10 mouse cellular contexts compared by ENCODE assay signal in the genomic region with DNA sequence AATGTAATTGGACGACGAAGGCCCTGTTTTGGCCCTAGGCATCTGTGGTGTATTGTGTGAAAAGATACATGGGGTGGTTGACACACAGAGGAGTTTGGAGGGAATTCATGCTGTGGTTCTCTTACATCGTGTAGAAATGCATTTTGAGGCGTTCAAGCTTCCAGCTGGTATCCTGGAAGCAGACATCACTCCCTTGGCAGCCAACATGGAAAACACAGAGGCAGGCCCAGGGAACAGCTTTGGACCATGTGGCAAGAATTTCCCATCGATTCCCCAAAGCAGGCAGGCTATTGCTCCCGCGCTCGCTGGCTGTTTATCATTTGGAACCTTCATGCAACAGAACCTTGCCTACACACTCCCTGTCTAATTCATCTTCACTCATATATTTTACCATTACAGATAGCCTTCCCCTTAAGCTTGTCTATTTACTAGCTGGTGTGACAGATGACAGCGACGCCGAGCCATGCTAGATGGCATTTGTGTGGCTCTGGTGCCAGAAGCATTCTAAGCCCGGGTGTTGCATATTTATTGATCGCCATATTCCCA.
DNase-seq lines count a peak whose midpoint lies in the region; ATAC-seq lines count a peak whose summit lies in the region.
"Had no signal": no experiment of that assay in that cellular context is flagged by ENCODE, and none has a peak within 500 bp of the region (broad histone marks: within the 10 kb centered on the region; RNA-seq: fewer than 3 reads in every experiment).

No protein-coding gene starts in this region.

- intact Hi-C loops in heart, postnatal 10 days (cut with DNase I) = no loop called here

- H3K4me1 ChIP-seq in heart, embryonic 10.5 days = no peaks in the 10 kb centered on the region
- H3K4me1 ChIP-seq in forebrain, embryonic 16.5 days (replicated peaks; ENCODE audit: control insufficient read depth, insufficient read depth, low read length) = peaks cover 21% of the 10 kb centered on the region
- H3K4me1 ChIP-seq: limb, embryonic 12.5 days had no signal

- peak; percentile 17 to 19 for DNase-seq in heart, postnatal 10 days
- no peak for DNase-seq in heart, embryonic 10.5 days (ENCODE audit: low spot score)
- DNase-seq in layer of hippocampus, adult 9-11 months = peak; percentile 89
- DNase-seq in right cerebral cortex, adult 18-20 months = peak; percentile 26
- no peak for DNase-seq in adrenal gland, adult (ENCODE audit: inconsistent age in 2 of 2, low spot score in 1 of 2)
- no peak for DNase-seq in thymus, postnatal 4 days
- DNase-seq: gastrocnemius, postnatal 25 days had no signal

- H3K9me3 ChIP-seq in heart, embryonic 10.5 days = no peaks in the 10 kb centered on the region
- no peaks in the 10 kb centered on the region for H3K9me3 ChIP-seq in forebrain, embryonic 16.5 days (ENCODE audit: control insufficient read depth, low read length)
- H3K9me3 ChIP-seq: limb, embryonic 12.5 days had no signal

- no peaks in the 10 kb centered on the region for H3K36me3 ChIP-seq in heart, embryonic 10.5 days
- H3K36me3 ChIP-seq in forebrain, embryonic 16.5 days (ENCODE audit: control insufficient read depth, insufficient read depth) = no peaks in the 10 kb centered on the region
- H3K36me3 ChIP-seq: limb, embryonic 12.5 days had no signal

- no peaks in the 10 kb centered on the region for H3K27me3 ChIP-seq in heart, embryonic 10.5 days (ENCODE audit: insufficient read depth, poor library complexity, severe bottlenecking)
- 0 out of 2 replicates have a peak, but pooled peaks cover 3% of the 10 kb centered on the region for H3K27me3 ChIP-seq in forebrain, embryonic 16.5 days (replicated peaks; ENCODE audit: control insufficient read depth, insufficient read depth, low read length)
- H3K27me3 ChIP-seq: limb, embryonic 12.5 days had no signal

- no peak overlapping the region for H3K27ac ChIP-seq in heart, embryonic 10.5 days
- H3K27ac ChIP-seq in forebrain, embryonic 16.5 days (ENCODE audit: low read length) = peak overlapping the region; percentile 89
- H3K27ac ChIP-seq: limb, embryonic 12.5 days had no signal

- H3K4me3 ChIP-seq in heart, embryonic 10.5 days = no peak overlapping the region
- H3K4me3 ChIP-seq in forebrain, embryonic 16.5 days (replicated peaks; ENCODE audit: low read length) = no peak overlapping the region
- H3K4me3 ChIP-seq: limb, embryonic 12.5 days had no signal

- no peak overlapping the region for H3K9ac ChIP-seq in forebrain, embryonic 16.5 days (replicated peaks; ENCODE audit: low read depth, low read length)
- H3K9ac ChIP-seq: limb, embryonic 12.5 days had no signal

- peak overlapping the region; percentile 33 for H3K4me2 ChIP-seq in forebrain, embryonic 16.5 days (ENCODE audit: low read length)
- H3K4me2 ChIP-seq: limb, embryonic 12.5 days had no signal

- ATAC-seq in forebrain, embryonic 16.5 days = peak; percentile 91
- ATAC-seq: inflammation-experienced regulatory T-cells, adult 6 months had no signal

- WGBS in heart, embryonic 10.5 days = 89% methylated on average over 13 of the region's 13 CpGs
- WGBS in forebrain, embryonic 16.5 days = 51% methylated on average over 13 of the region's 13 CpGs

Comparison
In these comparisons a context has a peak if more than half of its experiments do, and no peak if none do; other contexts are left out.
1. DNase-seq: peak in heart, postnatal 10 days (2 of 2), layer of hippocampus, adult 9-11 months (single experiment) and right cerebral cortex, adult 18-20 months (single experiment); none in heart, embryonic 10.5 days (single experiment), adrenal gland, adult (0 of 2) and thymus, postnatal 4 days (single experiment).